Mouse (Mus musculus): ENCODE measurements around the gene Trcg1.

GRCm38 (mm10) chr9:57217220-57217619 is 19.1 kb upstream of the Trcg1 start:
- TF ChIP-seq POLR2A (IDR thresholded peaks at IDR 0.05; ENCODE audit: extremely low read depth, insufficient read depth, low read length) (no peak), CTCF (IDR thresholded peaks at IDR 0.05; ENCODE audit: low read depth, low read length) (no peak)
